Mouse (Mus musculus) forebrain, embryonic 11.5 days (tissue): Measurements from ENCODE around the gene Mfsd4b4. TPM values are rescaled to one million over a fixed set of nuclear protein-coding genes. Genes with fewer than 3 reads are reported as not detected.

Source experiments
- ATAC-seq: fragments of 200-750 bp; cut with Nextera tagmentation; replicated peaks from 2 replicates; pipeline ENCODE4 v1.8.0; 2017; ENCODE audit warnings: moderate TSS enrichment; ENCODE audit not compliant: low FRiP score
- DNase-seq: peaks from one replicate; pipeline ENCODE4 v3.0.0-alpha.2; 2017; ENCODE audit warnings: low spot score
- H3K27ac ChIP-seq: fragments of 300-500 bp; sonication (generic); 2 replicates; pipeline ENCODE4 v1.5.1; 2014; ENCODE audit warnings: low read depth, low read length
- H3K27me3 ChIP-seq: fragments of 300-500 bp; sonication (generic); 2 replicates; pipeline ENCODE4 v1.6.1; 2014; ENCODE audit warnings: mild to moderate bottlenecking, low read length, mixed read lengths; ENCODE audit not compliant: control insufficient read depth, insufficient read depth
- H3K36me3 ChIP-seq: fragments of 300-500 bp; sonication (generic); 2 replicates; pipeline ENCODE4 v1.6.1; 2014; ENCODE audit warnings: mild to moderate bottlenecking, low read length, moderate library complexity, mixed read lengths; ENCODE audit not compliant: control insufficient read depth, insufficient read depth
- H3K4me1 ChIP-seq: fragments of 300-500 bp; sonication (generic); replicated peaks from 2 replicates; pipeline ENCODE4 v1.6.1; 2014; ENCODE audit warnings: low read length, mixed read lengths; ENCODE audit not compliant: control insufficient read depth, insufficient read depth
- H3K4me2 ChIP-seq: fragments of 300-500 bp; sonication (generic); 2 replicates; pipeline ENCODE4 v1.6.1; 2014; ENCODE audit warnings: low read depth, mild to moderate bottlenecking, low read length, moderate library complexity, mixed read lengths; ENCODE audit not compliant: severe bottlenecking
- H3K4me3 ChIP-seq: fragments of 300-500 bp; sonication (generic); 2 replicates; pipeline ENCODE4 v1.5.1; 2014; ENCODE audit warnings: low read depth, low read length
- H3K9ac ChIP-seq: fragments of 300-500 bp; sonication (generic); 2 replicates; pipeline ENCODE4 v1.6.1; 2014; ENCODE audit warnings: low read length
- H3K9me3 ChIP-seq: fragments of 300-500 bp; sonication (generic); 2 replicates; pipeline ENCODE4 v1.6.1; 2016; ENCODE audit warnings: low read length, mixed read lengths; ENCODE audit not compliant: control insufficient read depth
- WGBS: fragments of 180-500 bp; shearing (Covaris S2); extraction: QIAGEN DNeasy Blood & Tissue Kit; methylation state at CpG from one replicate; pipeline ENCODE4 v1.1.7; 2014; 5-methylcytosine and 5-hydroxymethylcytosine counted together
- polyA plus RNA-seq: library from polyadenylated mRNA; unstranded; fragments of >200 nt; fragmentation: Nextera tagmentation; extraction: Ambion mirVana; gene quantifications from 2 replicates; pipeline ENCODE4 v1.2.1, GENCODE M21; 2014

Gene Mfsd4b4
- polyA plus RNA-seq, 1 experiment from 2014 or later: 5.4 TPM

- Histone ChIP-seq H3K9ac (no peak overlapping the region), H3K27me3 (no peaks in the 10 kb centered on the region), H3K27ac (no peak overlapping the region), H3K4me2 (no peak overlapping the region), H3K9me3 (no peaks in the 10 kb centered on the region), H3K4me3 (no peak overlapping the region), H3K4me1 (peaks cover 3% of the 10 kb centered on the region; the same call in 1 of the 2 replicates), H3K36me3 (no peaks in the 10 kb centered on the region)
- ATAC-seq (no peak), DNase-seq (no peak)
- 69% methylated on average over 3 of the region's 3 CpGs for WGBS
Measured at GRCm38 (mm10) chr10:39904191-39904590, 5.2 kb upstream of the Mfsd4b4 start.

- no peak overlapping the region for H3K4me2 ChIP-seq
- no peak overlapping the region for H3K9ac ChIP-seq
- H3K4me3 ChIP-seq: no peak overlapping the region
- H3K36me3 ChIP-seq: no peaks in the 10 kb centered on the region; the same call in 1 of the 2 replicates
- no peaks in the 10 kb centered on the region for H3K27me3 ChIP-seq
- WGBS: 83% methylated on average over 5 of the region's 5 CpGs
- H3K27ac ChIP-seq: no peak overlapping the region
- H3K9me3 ChIP-seq: no peaks in the 10 kb centered on the region
- no peak for ATAC-seq
- DNase-seq: no peak
- peaks cover 5% of the 10 kb centered on the region for H3K4me1 ChIP-seq
Measured at GRCm38 (mm10) chr10:39896503-39896902, 2.5 kb downstream of the Mfsd4b4 start.

GRCm38 (mm10) chr10:39893702-39894697, 5.0 kb downstream of the Mfsd4b4 start:
- WGBS: 78% methylated on average over 11 of the region's 11 CpGs
- Histone ChIP-seq H3K27ac (no peak overlapping the region), H3K4me3 (no peak overlapping the region), H3K9ac (no peak overlapping the region), H3K9me3 (no peaks in the 10 kb centered on the region), H3K27me3 (no peaks in the 10 kb centered on the region), H3K4me2 (no peak overlapping the region), H3K4me1 (peaks cover 2% of the 10 kb centered on the region; the same call in 1 of the 2 replicates), H3K36me3 (no peaks in the 10 kb centered on the region; the same call in 1 of the 2 replicates)
- ATAC-seq: no peak
- no peak for DNase-seq

GRCm38 (mm10) chr10:39888621-39889020, 10.4 kb downstream of the Mfsd4b4 start:
- WGBS: 67% methylated on average over 3 of the region's 3 CpGs

GRCm38 (mm10) chr10:39865509-39865908, 33.5 kb downstream of the Mfsd4b4 start:
- DNase-seq (no peak), ATAC-seq (no peak)
- 89% methylated on average over 2 of the region's 2 CpGs for WGBS
- no peak overlapping the region for H3K9ac ChIP-seq
- no peak overlapping the region for H3K27ac ChIP-seq
- no peak overlapping the region for H3K4me3 ChIP-seq
- no peaks in the 10 kb centered on the region; the same call in none of the 2 replicates for H3K36me3 ChIP-seq
- H3K9me3 ChIP-seq: no peaks in the 10 kb centered on the region
- no peaks in the 10 kb centered on the region for H3K4me1 ChIP-seq
- no peaks in the 10 kb centered on the region for H3K27me3 ChIP-seq
- no peak overlapping the region for H3K4me2 ChIP-seq

More at GRCm38 (mm10) chr10:39888621-39889020, 10.4 kb downstream of the Mfsd4b4 start:
- ATAC-seq: no peak
- no peaks in the 10 kb centered on the region; the same call in 1 of the 2 replicates for H3K36me3 ChIP-seq
- no peaks in the 10 kb centered on the region for H3K27me3 ChIP-seq
- H3K4me1 ChIP-seq: no peaks in the 10 kb centered on the region
- H3K4me2 ChIP-seq: no peak overlapping the region
- H3K9me3 ChIP-seq: no peaks in the 10 kb centered on the region
- DNase-seq: no peak
- no peak overlapping the region for H3K27ac ChIP-seq
- no peak overlapping the region for H3K9ac ChIP-seq
- no peak overlapping the region for H3K4me3 ChIP-seq

- H3K4me1 ChIP-seq: no peaks in the 10 kb centered on the region
- H3K27ac ChIP-seq: no peak overlapping the region
- no peak for ATAC-seq
- WGBS: 88% methylated on average over 1 of the region's 1 CpGs
- DNase-seq: no peak
- no peak overlapping the region for H3K4me2 ChIP-seq
- H3K27me3 ChIP-seq: no peaks in the 10 kb centered on the region
- H3K4me3 ChIP-seq: no peak overlapping the region
- peaks cover 2% of the 10 kb centered on the region; the same call in 1 of the 2 replicates for H3K36me3 ChIP-seq
- H3K9ac ChIP-seq: no peak overlapping the region
- no peaks in the 10 kb centered on the region for H3K9me3 ChIP-seq
Measured at GRCm38 (mm10) chr10:39842621-39843020, 56.4 kb downstream of the Mfsd4b4 start.

Other genes starting within 250 kb of the Mfsd4b4 start
- 16.0 and 20.3 TPM in 2 replicates for gene Rev3l, start 167.1 kb downstream of the Mfsd4b4 start, polyA plus RNA-seq
- not detected in 2 replicates for gene Mfsd4b2, start 27.7 kb upstream of the Mfsd4b4 start, polyA plus RNA-seq
- 0.13 TPM in 1 of 2 replicates, not detected in the other for gene Mfsd4b3, start 60.9 kb upstream of the Mfsd4b4 start, polyA plus RNA-seq
- gene Mfsd4b5, start 87.4 kb upstream of the Mfsd4b4 start, polyA plus RNA-seq: 0.08 TPM in 1 of 2 replicates, not detected in the other
- not detected in 2 replicates for gene Mfsd4b1, start 126.0 kb upstream of the Mfsd4b4 start, polyA plus RNA-seq
- gene Slc16a10, start 243.0 kb upstream of the Mfsd4b4 start, polyA plus RNA-seq: 6.2 and 9.1 TPM in 2 replicates